Mouse (Mus musculus) cerebellum, adult 2 months (tissue): ENCODE measurements at regions not wholly inside any gene's neighbourhood (a gene's known extent, or its start where the extent isn't known, plus 50 kb on each side); places are given as distances from the start of the nearest gene placed in this dataset.

ENCODE experiments used
- CTCF ChIP-seq: fragments of 200-500 bp; IDR thresholded peaks from 2 replicates; pipeline ENCODE4 v1.5.1; 2011; ENCODE audit warnings: low read depth, mild to moderate bottlenecking, control low read depth, low read length, moderate library complexity, borderline replicate concordance; ENCODE audit not compliant: insufficient read depth
- POLR2A ChIP-seq: fragments of 200-500 bp; IDR thresholded peaks from 2 replicates; pipeline ENCODE4 v1.6.1; 2011; ENCODE audit warnings: low read length, control low read depth, borderline replicate concordance; ENCODE audit not compliant: insufficient read depth

GRCm38 (mm10) chr15:41347221-41347620 is 1213.1 kb downstream of the 9330182O14Rik start:
- TF ChIP-seq CTCF (no peak), POLR2A (no peak)
